Mouse (Mus musculus) adrenal gland, adult 18-20 months (tissue): ENCODE data around the gene Gpam. TPM values are rescaled to one million over a fixed set of nuclear protein-coding genes. Genes with fewer than 3 reads are reported as not detected.
A peak's percentile ranks its signal among the peaks of the same experiment; 100 is the strongest.

Experiments used
- DNase-seq, 2 experiments: peaks; one replicate each; pipeline ENCODE4 v3.0.0; 2021 to 2022; ENCODE audit warnings: low spot score in 2 of 2
- total RNA-seq, 2 experiments: library from RNA; stranded (reverse); gene quantifications; 1 replicate in 1 of 2; 2 replicates in 1 of 2; pipeline ENCODE4 v1.2.3; 2021

Gpam gene
- total RNA-seq, 2 experiments from 2014 or later, result 87.8 to 419 TPM

GRCm38 (mm10) chr19:55069054-55069453 is 58.0 kb downstream of the Gpam start:
- DNase-seq, result no peak

- no peak for DNase-seq
These were observed 63.8 kb downstream of the Gpam start for GRCm38 (mm10) chr19:55063272-55063671.

GRCm38 (mm10) chr19:55062501-55062900 is 64.5 kb downstream of the Gpam start:
- DNase-seq, result no peak

GRCm38 (mm10) chr19:55061951-55062350 is 65.1 kb downstream of the Gpam start:
- no peak for DNase-seq

GRCm38 (mm10) chr19:55061447-55061901 is 65.6 kb downstream of the Gpam start:
- no peak for DNase-seq

GRCm38 (mm10) chr19:55060964-55061363 is 66.1 kb downstream of the Gpam start:
- DNase-seq, result peak; percentile 66 to 67

- DNase-seq, result no peak
These were observed 69.6 kb downstream of the Gpam start for GRCm38 (mm10) chr19:55057483-55057882.

- no peak for DNase-seq
These were observed 71.3 kb downstream of the Gpam start for GRCm38 (mm10) chr19:55055634-55056269.

- DNase-seq, result no peak
These were observed 73.9 kb downstream of the Gpam start for GRCm38 (mm10) chr19:55053163-55053562.

- no peak for DNase-seq
These were observed 89.6 kb downstream of the Gpam start for GRCm38 (mm10) chr19:55037406-55037805.

GRCm38 (mm10) chr19:55018872-55019271 is 108.2 kb downstream of the Gpam start:
- no peak for DNase-seq

Other genes with a start within 250 kb of the Gpam start
- gene Tectb, start 53.5 kb upstream of the Gpam start, total RNA-seq, result 1 to 10 TPM in 1 of 2 experiments, under 1 TPM in 1; 0.22 to 1.1 TPM
- gene Gucy2g, start 114.0 kb upstream of the Gpam start, total RNA-seq, result not detected
- 100 to 1,000 TPM; 265 to 297 TPM for gene Acsl5, start 124.7 kb upstream of the Gpam start, total RNA-seq
- 10 to 100 TPM; 36.4 to 37.1 TPM for gene Zdhhc6, start 188.8 kb upstream of the Gpam start, total RNA-seq
- gene Vti1a, start 189.1 kb upstream of the Gpam start, total RNA-seq, result 10 to 100 TPM; 30.2 to 33.6 TPM